Mouse (Mus musculus) urinary bladder, postnatal 4 days (tissue): ENCODE data around the gene Gm26661.

ENCODE experiments used
- DNase-seq, 2 experiments: peaks; one replicate each; pipeline ENCODE4 v3.0.0; 2021 to 2022; ENCODE audit warnings: low spot score in 2 of 2

Gene Gm26661

DNA sequence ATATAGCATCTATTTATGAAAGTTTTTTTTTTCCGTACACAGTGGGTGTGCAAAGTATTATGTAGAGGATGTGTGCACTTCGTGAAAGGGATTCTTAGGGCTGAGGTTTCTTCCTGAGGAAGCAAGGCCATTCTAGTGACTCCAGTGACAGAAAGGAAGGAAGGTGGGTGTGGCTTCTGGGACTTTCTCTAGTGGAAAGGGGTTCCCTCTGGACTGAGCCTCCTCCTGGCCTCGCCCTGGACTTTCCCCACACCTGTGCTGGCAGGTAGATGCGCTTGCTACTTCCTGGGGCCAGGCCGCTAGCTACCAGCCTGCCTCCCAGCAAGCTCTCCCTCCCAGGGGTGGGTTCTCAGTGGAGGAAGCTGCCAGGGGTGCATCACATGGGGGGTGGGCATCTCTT is 28.1 kb downstream of the Gm26661 start:
- DNase-seq, result no peak

DNA sequence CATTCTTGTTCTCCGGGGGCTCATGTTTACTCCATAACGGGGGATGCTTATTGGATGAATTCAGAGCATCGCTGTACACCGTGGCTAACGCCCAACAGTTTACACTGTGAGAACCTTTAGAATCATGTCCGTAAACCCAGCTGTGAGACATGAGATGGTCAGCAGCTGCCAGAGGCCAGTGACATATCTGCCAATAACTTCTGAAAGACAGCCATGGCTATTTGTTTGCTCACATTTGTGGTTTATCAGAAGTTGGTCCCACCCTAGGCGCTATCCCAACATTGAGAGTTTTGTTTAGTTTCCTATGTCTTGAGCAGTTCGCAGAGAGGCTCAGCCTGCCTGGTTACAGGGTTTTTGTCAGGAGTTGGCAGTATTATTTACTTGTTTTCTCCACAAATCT is 30.0 kb downstream of the Gm26661 start:
- no peak for DNase-seq

DNA sequence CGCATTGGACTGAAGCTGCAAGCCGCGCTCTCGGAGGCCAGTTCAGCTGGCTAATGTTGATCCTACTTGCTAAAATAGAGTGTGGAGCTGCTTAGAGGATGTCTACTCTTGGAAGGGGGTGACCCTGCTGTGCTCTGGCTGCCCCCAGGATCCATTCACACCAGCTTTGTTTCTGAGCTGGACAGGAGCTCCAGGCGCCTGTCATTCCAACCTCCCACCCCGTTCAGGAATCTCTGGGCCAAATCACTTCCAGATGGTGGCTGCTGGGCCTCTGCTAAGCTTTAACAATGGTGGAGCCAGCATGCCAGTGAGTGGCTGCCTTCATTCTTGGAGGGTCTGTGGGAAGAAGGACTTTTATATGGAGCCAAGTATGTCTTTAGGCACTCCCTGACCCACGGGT is 31.3 kb downstream of the Gm26661 start:
- DNase-seq, result no peak

- DNase-seq, result no peak
Observed at GRCm38 (mm10) chr14:7824651-7825268, 33.4 kb downstream of the Gm26661 start.

DNA sequence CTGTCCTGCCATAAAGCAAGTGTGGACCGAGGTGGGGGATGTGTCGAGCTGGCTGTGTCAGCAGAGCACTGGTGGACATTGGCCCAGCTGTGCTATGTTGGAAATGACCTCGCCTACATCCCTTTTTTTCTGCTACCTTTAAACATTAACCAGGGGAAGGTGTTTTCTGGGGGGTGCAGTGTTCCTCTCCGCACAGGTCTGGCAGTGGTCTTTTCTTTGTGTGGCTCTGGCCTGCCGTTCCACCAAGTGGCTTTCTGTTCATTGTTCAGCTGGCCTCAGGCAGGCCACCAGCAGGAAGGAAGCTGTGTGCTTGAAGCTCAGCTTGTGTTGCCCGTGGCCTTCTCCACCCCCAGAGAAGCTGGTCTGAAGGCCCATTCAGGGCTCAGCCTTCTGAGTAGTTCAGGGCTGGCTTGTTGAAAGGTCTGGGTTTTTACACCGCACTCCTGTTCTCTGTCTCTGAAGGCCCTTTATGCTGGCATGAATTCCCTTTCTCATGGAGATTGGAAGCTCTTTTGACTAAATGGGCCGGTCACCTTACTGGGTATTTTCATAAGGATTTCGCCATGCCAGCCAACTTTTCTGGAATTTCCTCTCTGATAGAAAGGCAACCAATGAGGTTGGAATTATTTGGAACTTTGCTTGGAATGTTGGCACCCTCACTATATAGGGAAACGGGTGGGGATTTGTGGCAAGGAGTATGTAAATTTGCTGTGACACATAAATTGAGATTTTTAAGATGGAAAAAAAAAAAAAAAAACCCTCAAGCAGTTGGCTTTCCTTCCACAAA is 35.0 kb downstream of the Gm26661 start:
- DNase-seq, result no peak

- DNase-seq, result no peak
Observed at GRCm38 (mm10) chr14:7829181-7829580, 37.8 kb downstream of the Gm26661 start.

DNA sequence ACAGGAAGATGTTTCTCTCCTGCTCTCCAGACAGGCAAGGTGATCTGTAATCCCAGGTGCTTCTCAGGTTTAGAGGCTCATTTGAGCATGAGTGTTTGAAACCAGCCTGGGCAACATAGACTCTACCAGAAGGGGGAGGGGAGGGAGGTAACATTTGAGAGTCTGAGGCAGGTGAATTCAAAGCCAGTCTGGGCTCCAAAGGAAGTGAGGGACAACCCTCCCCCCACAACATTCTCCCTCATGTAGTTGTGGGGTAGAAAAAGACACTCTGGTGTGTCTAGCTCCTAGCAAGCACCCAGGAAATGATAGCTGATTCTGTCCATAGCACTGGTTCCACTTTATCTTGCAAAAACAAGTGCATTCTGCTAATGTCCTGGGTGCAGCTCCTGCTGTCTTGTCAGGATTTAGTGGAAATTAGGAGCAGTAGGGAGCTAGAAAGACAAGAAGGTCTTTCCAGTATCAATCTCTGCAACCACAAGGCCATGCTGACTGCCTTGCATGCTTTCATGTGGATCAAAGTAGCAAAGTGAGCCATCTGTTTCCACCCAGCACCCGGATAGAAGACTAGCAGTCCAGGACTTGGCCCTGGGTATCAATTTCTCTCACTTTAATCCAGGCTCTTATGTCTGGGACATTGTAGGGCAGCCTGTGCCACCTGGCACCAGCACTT is 40.5 kb downstream of the Gm26661 start:
- DNase-seq, result no peak

GRCm38 (mm10) chr14:7832440-7832783 is 41.0 kb downstream of the Gm26661 start:
- no peak for DNase-seq

DNA sequence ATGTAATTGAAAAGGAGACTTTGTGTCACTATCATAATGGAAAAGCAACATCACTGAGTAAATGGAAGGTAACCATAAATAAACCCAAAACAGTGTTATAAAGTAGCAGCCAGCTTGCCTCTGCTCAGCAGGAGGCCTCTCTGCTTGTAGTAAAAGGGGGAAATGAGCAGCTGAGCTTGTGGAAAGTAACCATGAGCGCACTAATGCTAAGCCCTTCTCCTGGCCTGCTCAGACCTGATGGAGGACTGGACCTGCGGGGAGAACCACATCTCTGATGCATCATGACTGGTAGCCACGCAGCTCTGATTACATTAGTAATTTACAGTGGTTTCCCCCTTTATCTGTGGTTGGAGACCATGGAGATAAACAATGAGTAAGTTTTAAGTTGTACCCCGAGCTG is 42.1 kb downstream of the Gm26661 start:
- no peak for DNase-seq

DNA sequence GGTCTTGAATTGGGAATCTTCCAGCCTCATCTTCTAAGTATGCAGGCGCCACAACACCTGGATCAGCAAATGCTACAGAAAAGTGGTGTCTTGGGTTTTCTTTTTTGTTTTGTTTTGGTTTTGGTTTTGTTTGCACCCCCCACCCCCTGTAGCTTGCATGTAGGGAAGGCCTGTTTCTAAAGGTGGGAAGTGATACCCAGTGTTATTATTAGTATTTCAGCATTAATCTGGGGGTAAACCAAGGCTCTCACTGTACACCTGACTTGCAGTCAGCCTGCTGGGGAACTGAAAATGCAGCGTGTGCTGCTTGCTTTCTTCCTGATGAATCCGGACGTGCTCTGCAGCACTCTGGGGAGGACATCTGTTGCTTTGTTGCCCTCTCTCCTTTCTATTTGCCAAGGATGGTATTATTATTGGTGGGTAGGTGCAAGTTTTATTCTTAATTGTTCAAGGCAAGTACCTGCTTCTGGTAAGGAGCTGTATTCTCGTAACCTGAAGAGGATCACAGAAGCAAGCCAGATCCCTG is 47.2 kb downstream of the Gm26661 start:
- DNase-seq, result no peak

DNA sequence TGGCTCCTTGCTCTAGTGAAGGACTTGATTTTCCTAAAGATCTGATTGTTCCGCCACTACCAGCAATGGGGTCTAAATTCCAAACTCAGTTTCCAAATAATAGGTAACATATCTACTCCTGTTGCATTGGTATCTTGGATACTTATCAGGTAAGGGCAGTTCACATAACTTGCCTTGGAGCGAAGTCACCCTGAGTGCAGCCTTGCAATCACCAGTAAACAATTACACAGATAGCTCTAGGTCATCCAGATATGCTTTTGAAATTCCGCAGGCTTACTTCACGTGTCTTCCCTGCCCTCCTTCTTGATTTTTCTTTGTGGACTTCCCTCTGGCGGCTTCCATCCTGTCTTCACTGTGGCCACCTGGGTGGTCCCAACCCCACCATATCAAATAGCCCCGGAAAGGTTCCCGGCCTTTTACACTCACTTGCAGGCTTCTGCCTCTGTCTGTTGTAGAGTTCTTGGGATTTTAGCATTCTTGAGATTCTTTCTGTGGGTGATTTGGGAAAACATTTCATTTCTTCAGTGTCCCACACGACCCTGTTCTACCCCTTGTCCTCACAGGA is 48.6 kb downstream of the Gm26661 start:
- DNase-seq, result no peak
